Mouse (Mus musculus): ENCODE results near the gene Mblac2. TPM values are rescaled to one million over a fixed set of nuclear protein-coding genes. Genes with fewer than 3 reads are reported as not detected.

Gene Mblac2
- polyA plus RNA-seq, 1 experiment from 2014 or later, result 11.9 TPM

- no peak for DNase-seq (ENCODE audit: low spot score)
Measured at GRCm38 (mm10) chr13:81736606-81737005, 25.5 kb downstream of the Mblac2 start.

DNA sequence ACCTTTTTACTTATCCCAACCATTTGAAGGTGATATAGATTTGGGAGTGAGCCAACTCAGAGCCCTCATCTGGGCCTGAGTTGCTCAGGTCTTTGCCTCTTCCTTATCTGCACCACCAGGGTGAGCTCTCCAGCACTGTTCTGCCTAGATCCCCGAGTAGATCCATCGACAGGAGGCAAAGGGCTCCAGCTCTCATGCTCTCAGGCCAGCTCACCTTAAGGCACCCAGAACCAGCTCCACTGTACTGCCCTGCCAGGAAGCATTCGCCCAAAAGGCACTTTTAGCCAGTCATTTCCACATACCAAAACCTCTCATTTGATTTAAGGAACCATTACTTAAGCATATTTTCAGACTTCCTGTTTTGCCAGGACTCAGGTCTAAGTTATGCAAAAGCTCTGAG lies 29.8 kb downstream of the Mblac2 start:
- DNase-seq (ENCODE audit: low spot score), result no peak

GRCm38 (mm10) chr13:81743391-81744091 lies 32.4 kb downstream of the Mblac2 start:
- no peak for DNase-seq (ENCODE audit: low spot score)

GRCm38 (mm10) chr13:81744092-81744396 lies 32.9 kb downstream of the Mblac2 start:
- no peak for DNase-seq (ENCODE audit: low spot score)

DNA sequence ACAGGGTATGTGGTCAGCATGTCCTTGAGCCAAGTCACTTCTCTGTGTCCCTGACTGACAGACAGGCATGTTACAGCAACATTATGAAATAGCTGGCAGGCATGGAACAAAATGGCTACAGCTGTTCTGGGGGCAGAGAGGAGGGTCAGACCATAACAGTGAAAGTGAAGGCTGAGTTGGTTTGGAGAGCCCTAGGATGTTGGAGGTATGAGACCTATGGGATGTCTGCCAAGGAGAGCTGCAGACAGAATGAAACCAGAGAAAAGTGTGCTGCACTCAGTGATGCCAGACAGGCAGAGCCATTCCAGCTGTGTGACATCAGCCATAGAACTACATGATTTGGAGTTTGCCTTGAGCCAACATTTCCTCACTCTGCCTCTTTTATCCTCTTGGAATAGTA lies 43.7 kb downstream of the Mblac2 start:
- no peak for DNase-seq (ENCODE audit: low spot score)

DNA sequence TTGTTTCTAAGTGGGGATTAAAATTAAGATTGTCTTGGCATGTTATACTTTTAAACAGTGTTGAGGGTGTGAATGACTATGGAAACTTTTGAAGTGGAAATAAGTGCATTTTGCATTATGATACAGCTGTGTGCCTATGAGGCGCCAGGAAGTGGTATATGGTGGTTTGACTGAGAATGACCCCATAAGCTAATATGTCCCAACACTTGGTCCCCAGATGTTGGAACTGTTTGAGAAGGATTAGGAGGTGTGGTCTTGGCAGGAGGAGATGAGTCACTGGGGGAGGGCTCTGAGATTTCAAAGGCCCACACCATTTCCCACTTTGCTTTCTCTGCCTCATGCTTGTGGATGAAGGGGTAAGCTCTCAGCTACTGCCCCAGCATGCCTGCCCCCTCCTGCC lies 44.2 kb downstream of the Mblac2 start:
- DNase-seq (ENCODE audit: low spot score), result no peak

- DNase-seq (ENCODE audit: low spot score), result no peak
Measured at GRCm38 (mm10) chr13:81757058-81757660, 46.0 kb downstream of the Mblac2 start.

DNA sequence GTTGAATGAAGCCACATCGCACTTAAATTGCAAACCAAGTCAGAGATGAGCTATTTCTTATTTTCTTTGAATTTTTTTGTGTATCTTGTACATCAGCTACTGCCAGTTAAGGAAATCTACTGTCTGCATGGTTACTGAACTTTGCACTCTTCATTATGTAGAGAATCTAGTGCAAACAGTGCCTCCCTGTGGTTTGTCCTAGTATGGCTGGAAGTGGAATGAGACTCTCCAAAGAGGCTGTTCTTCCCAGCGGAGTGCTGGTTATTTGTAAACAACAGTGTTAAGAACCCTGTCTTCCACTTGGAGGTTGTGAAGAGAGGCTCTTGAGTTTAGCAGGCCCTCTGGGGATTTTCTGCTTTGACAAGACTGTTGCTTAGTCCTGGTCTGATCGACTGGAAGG lies 49.2 kb downstream of the Mblac2 start:
- DNase-seq (ENCODE audit: low spot score), result peak; percentile 58

DNA sequence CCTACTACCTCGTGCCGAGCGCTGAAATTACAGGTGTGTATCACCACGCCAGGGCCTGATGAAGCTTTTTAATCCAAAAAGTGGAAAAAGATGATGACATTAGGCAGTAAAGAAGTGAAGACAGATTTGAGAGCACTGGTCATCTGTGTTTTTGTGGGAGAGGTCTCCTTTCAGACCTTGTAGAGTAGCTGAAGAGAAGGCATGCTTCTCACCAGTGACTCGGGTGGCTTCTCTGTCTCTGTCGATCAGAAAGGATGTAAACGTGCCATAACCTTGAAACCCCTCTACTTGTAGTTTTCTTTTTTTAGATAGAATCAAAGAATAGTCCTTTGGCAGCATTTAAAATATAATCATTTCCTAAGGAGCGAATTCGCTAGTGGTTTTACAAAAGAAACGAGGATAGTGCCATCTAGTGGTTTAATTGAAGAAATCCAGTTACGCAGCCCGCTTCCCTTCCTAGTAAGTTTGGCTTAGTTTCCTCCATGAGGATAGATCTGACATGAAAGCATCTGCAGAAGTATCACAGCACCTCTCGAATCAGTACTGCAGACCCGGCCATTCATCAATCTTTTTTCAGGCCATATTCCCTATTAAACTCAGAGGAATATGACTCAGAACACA lies 50.5 kb downstream of the Mblac2 start:
- peak; percentile 60 for DNase-seq (ENCODE audit: low spot score)

DNA sequence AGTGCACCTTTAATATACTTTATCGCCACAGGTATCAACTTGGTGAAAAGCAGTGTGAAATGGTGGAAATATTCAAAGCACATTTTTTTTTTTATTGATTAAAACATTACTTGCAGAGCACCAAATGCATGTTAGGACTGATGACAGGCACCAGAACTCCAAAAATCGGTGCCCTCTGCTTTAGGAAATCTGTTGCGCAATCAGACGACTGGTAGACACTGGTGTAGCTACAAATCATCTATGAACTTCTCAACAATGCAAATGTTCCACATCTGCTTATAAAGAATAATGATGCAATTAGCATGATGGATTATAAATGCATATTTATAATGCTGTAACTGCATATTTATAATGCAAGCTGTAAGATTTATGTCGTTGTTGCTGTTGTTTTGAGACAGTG lies 53.0 kb downstream of the Mblac2 start:
- DNase-seq (ENCODE audit: low spot score), result no peak

GRCm38 (mm10) chr13:81767038-81767659 lies 56.0 kb downstream of the Mblac2 start:
- peak; percentile 69 for DNase-seq (ENCODE audit: low spot score)

- no peak for DNase-seq (ENCODE audit: low spot score)
Measured at GRCm38 (mm10) chr13:81776217-81776616, 65.1 kb downstream of the Mblac2 start.

GRCm38 (mm10) chr13:81782475-81782874 lies 71.3 kb downstream of the Mblac2 start:
- DNase-seq (ENCODE audit: low spot score), result no peak

- peak; percentile 97 for DNase-seq (ENCODE audit: low spot score)
Measured at GRCm38 (mm10) chr13:81782971-81783404, 71.8 kb downstream of the Mblac2 start, which contains the start of gene Cetn3. Cetn3 (plus strand) TSS chr13:81783077.

DNA sequence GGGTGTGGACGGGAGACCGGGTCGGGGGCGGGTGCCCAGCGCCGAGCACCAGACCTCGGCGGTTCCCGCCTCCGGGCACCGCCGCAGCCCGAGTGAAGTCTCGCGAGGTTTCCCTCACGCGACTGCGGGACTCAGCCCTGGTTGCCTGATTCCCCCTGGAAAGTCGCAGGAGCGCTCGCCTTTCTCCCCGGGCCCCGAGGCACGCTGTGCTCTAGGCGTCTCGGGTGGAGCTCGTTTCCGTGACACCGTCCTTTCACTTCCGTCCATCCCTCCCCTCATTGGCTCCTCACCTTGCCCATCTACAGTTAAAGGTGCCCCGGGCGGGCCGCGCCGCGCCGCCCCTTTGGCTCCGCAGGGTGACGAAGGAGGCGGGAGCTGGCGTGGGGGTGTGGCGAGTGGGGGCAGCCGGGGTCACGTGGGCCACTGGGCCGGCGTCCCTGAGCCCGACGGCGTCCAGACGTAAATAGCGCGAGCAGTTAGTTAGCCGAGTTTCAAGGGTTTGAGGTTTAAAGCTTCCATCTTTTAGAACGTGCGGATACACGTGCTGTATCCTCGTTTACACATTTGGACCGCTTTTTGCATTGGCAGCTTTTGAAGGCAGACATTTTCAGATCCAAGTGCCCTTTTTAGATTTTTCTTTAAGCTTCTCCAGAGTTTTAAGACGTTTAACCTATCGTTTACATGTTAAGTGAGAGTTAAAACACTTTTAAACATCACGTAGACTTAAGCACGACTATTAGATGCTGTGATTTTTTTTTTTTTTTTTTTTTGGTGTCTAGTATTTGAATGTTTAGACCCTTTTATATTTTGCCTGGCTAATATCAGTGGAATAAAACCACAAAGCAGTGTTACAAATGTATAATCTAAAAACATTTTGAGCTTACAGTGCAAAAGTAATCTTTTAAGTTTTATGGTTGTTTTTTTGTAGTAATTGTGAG lies 72.5 kb downstream of the Mblac2 start:
- peak; percentile 95 for DNase-seq (ENCODE audit: low spot score)

DNA sequence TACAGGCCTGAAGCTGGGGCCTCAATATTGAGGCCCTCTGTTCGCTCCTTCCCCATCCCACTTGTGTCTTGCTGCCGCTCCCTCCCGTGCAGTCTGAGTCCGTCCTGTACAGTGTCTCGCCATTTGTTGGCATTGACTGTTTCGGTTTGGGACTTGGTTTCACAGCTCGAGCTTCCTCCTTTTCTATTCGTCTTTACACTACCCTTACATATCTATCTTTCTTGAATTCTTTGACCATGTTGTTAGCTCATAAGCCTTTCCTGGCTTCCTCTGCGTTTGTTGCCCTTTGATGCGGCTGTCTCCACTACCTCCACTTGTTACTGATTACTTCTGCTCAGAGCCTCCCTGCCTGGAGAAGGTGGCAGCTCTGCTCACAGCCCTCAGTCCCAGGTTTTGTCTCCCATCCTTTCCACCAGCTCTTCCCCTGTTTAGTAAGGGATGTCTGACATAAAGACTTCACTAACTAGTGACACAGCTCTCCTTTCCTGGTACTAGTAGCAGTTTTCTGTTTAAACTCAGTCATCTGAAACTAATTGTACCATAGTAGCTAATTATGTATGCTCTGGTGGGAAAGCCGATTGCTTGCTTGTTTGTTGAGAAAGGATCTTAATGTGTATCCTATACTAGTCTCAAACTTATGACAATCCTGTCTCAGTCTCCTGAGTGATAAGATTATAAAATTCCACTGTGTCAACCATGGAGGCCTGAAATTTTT lies 74.8 kb downstream of the Mblac2 start:
- DNase-seq (ENCODE audit: low spot score), result no peak

GRCm38 (mm10) chr13:81790160-81790559 lies 79.0 kb downstream of the Mblac2 start:
- no peak for DNase-seq (ENCODE audit: low spot score)

GRCm38 (mm10) chr13:81791861-81792260 lies 80.7 kb downstream of the Mblac2 start:
- DNase-seq (ENCODE audit: low spot score), result no peak

- peak; percentile 30 for DNase-seq (ENCODE audit: low spot score)
Measured at GRCm38 (mm10) chr13:81793850-81794249, 82.7 kb downstream of the Mblac2 start.

- DNase-seq (ENCODE audit: low spot score), result peak; percentile 13
Measured at GRCm38 (mm10) chr13:81801121-81801520, 90.0 kb downstream of the Mblac2 start.
